12 mouse cellular contexts compared by ENCODE assay signal in genomic region chr8:114258685-114259084, GRCm38 (mm10). TPM values are rescaled to one million over a fixed set of nuclear protein-coding genes. Genes with fewer than 3 reads are reported as not detected.
DNase-seq lines count a peak whose midpoint lies in the region; ATAC-seq lines count a peak whose summit lies in the region.
"Had no signal": no experiment of that assay in that cellular context is flagged by ENCODE, and none has a peak within 500 bp of the region (broad histone marks: within the 10 kb centered on the region; RNA-seq: fewer than 3 reads in every experiment).

No protein-coding gene starts in this region.

- no peaks in the 10 kb centered on the region for H3K27me3 ChIP-seq in hindbrain, embryonic 15.5 days
- H3K27me3 ChIP-seq in hindbrain, embryonic 10.5 days (ENCODE audit: insufficient read depth, poor library complexity, severe bottlenecking), result no peaks in the 10 kb centered on the region
- no peaks in the 10 kb centered on the region for H3K27me3 ChIP-seq in neural tube, embryonic 12.5 days (replicated peaks)

- DNase-seq in hindbrain, embryonic 10.5 days (ENCODE audit: low spot score), result no peak
- no peak for DNase-seq in neural tube, embryonic 10.5 days (ENCODE audit: extremely low spot score, low spot score)
- peak; percentile 98 for DNase-seq in cerebellum, adult 8-10 months
- DNase-seq in right cerebral cortex, postnatal 4 days, result peak; percentile 26
- no peak for DNase-seq in heart, adult 9 months (ENCODE audit: low spot score in 2 of 2)
- DNase-seq: heart, postnatal 4 days; kidney, adult 8-10 months; layer of hippocampus, adult 9-11 months; lung, adult 18-20 months had no signal

- H3K4me1 ChIP-seq in hindbrain, embryonic 15.5 days (replicated peaks), result peaks cover 16% of the 10 kb centered on the region
- H3K4me1 ChIP-seq in hindbrain, embryonic 10.5 days (replicated peaks), result no peaks in the 10 kb centered on the region
- peaks cover 4% of the 10 kb centered on the region; the same call in 1 of the 2 replicates for H3K4me1 ChIP-seq in neural tube, embryonic 12.5 days
- H3K4me1 ChIP-seq: heart, embryonic 10.5 days had no signal

- H3K36me3 ChIP-seq in hindbrain, embryonic 15.5 days, result no peaks in the 10 kb centered on the region
- no peaks in the 10 kb centered on the region for H3K36me3 ChIP-seq in hindbrain, embryonic 10.5 days
- H3K36me3 ChIP-seq in neural tube, embryonic 12.5 days, result no peaks in the 10 kb centered on the region
- H3K36me3 ChIP-seq: heart, embryonic 10.5 days had no signal

- H3K9ac ChIP-seq in hindbrain, embryonic 15.5 days, result no peak overlapping the region
- 0 out of 2 replicates have a peak overlapping the region, but pooled peaks have one; percentile 8 for H3K9ac ChIP-seq in neural tube, embryonic 12.5 days

- no peak overlapping the region for H3K4me3 ChIP-seq in hindbrain, embryonic 15.5 days
- no peak overlapping the region for H3K4me3 ChIP-seq in hindbrain, embryonic 10.5 days
- H3K4me3 ChIP-seq in neural tube, embryonic 12.5 days, result no peak overlapping the region
- H3K4me3 ChIP-seq: heart, embryonic 10.5 days had no signal

- peak; percentile 34; the same call in 1 of the 2 replicates for ATAC-seq in hindbrain, embryonic 15.5 days (ENCODE audit: low FRiP score, low read depth)
- no peak for ATAC-seq in neural tube, embryonic 12.5 days (ENCODE audit: low FRiP score, low read depth)

- WGBS in hindbrain, embryonic 15.5 days, result 58% methylated on average over 4 of the region's 4 CpGs
- 88% methylated on average over 4 of the region's 4 CpGs for whole genome bisulfite sequencing in hindbrain, embryonic 10.5 days
- 77% methylated on average over 4 of the region's 4 CpGs for WGBS in neural tube, embryonic 12.5 days

- H3K4me2 ChIP-seq in hindbrain, embryonic 15.5 days, result no peak overlapping the region
- no peak overlapping the region for H3K4me2 ChIP-seq in neural tube, embryonic 12.5 days (replicated peaks)

- no peaks in the 10 kb centered on the region for H3K9me3 ChIP-seq in hindbrain, embryonic 15.5 days
- no peaks in the 10 kb centered on the region for H3K9me3 ChIP-seq in hindbrain, embryonic 10.5 days
- H3K9me3 ChIP-seq in neural tube, embryonic 12.5 days, result no peaks in the 10 kb centered on the region
- H3K9me3 ChIP-seq: heart, embryonic 10.5 days had no signal

- H3K27ac ChIP-seq in hindbrain, embryonic 15.5 days (replicated peaks), result peak overlapping the region; percentile 57; the same call in 1 of the 2 replicates
- no peak overlapping the region for H3K27ac ChIP-seq in hindbrain, embryonic 10.5 days
- no peak overlapping the region for H3K27ac ChIP-seq in neural tube, embryonic 12.5 days
- H3K27ac ChIP-seq: heart, embryonic 10.5 days had no signal

RNA-seq across cellular contexts. Expression of gene Vat1l, which starts 53.3 kb away (rescaled TPM):
- 62.2 and 62.6 TPM in 2 replicates for polyA plus RNA-seq in hindbrain, embryonic 15.5 days (2015; fragmentation: Nextera tagmentation; extraction: Ambion mirVana)
- polyA plus RNA-seq in hindbrain, embryonic 10.5 days (2016; fragmentation: Nextera tagmentation; extraction: Ambion mirVana), result 10.9 and 11.9 TPM in 2 replicates
- polyA plus RNA-seq in neural tube, embryonic 12.5 days (2016; fragmentation: Nextera tagmentation; extraction: Ambion mirVana), result 12.0 and 14.0 TPM in 2 replicates

Comparison
In these comparisons a context has a peak if more than half of its experiments do, and no peak if none do; other contexts are left out.
1. DNase-seq: peak in cerebellum, adult 8-10 months (single experiment) and right cerebral cortex, postnatal 4 days (single experiment); none in hindbrain, embryonic 10.5 days (single experiment), neural tube, embryonic 10.5 days (single experiment) and heart, adult 9 months (0 of 2).